Mouse (Mus musculus): ENCODE data around the gene Snai3. TPM values are rescaled to one million over a fixed set of nuclear protein-coding genes. Genes with fewer than 3 reads are reported as not detected.

Snai3 gene
- polyA plus RNA-seq, 1 experiment = 10.2 TPM

DNA sequence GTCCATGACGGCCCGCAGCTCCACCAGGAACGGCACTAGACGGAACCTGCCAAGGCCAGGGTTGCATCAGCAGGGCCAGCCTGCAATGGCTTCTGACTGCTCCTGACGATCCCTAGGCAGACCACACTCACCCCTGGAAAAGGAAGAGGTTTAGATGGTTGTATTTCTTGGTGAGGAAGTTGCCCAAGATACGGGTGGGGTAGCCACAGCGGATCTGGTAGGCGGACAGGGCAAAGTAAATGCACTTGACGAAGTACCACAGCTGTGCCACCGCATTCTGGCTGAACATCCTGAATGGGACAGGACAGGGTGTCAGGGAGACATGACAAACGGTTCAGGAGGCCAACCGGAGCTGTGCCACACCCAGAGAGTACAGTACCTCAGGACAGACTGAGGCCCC lies 24.3 kb upstream of the Snai3 start:
- no peak overlapping the region for H3K9ac ChIP-seq (ENCODE audit: low read depth, poor library complexity, severe bottlenecking)
- no peak overlapping the region for H3K4me3 ChIP-seq (ENCODE audit: low read depth, low read length)
- H3K9me3 ChIP-seq (replicated peaks; ENCODE audit: control insufficient read depth, insufficient read depth, low read length, poor library complexity, severe bottlenecking) = no peaks in the 10 kb centered on the region
- no peaks in the 10 kb centered on the region for H3K4me1 ChIP-seq (ENCODE audit: control insufficient read depth, insufficient read depth, low read length)
- H3K27ac ChIP-seq (ENCODE audit: insufficient read depth, low read length) = no peak overlapping the region
- TF ChIP-seq POLR2A (IDR thresholded peaks at IDR 0.05; ENCODE audit: insufficient read depth, low read length) (no peak), CTCF (IDR thresholded peaks at IDR 0.05; ENCODE audit: low read depth, low read length) (no peak), EP300 (IDR thresholded peaks at IDR 0.05; ENCODE audit: insufficient read depth, low read depth, low read length) (no peak)
- peaks cover 84% of the 10 kb centered on the region for H3K36me3 ChIP-seq (ENCODE audit: control insufficient read depth, insufficient read depth, low read length, poor library complexity, severe bottlenecking)
- no peaks in the 10 kb centered on the region for H3K27me3 ChIP-seq (ENCODE audit: control insufficient read depth, insufficient read depth, low read length, poor library complexity, severe bottlenecking)

DNA sequence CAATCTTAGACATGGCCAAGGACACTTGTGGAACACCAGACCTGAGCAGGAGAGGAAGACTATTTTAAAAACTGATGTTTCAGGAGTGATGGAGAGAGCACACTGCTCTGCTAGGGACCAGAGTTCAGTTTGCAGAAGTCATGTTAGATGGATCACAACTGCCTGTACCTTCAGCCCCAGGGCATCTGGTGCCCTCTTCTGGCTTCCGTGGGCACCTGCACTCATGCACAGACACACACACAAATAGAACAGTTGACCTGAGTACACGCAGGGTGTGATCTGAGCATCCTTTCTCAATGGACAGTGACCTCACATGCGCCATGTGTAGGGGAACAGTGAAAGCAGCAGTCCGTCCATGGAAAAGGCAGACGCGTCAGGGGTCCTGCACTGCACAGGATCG lies 23.3 kb upstream of the Snai3 start:
- H3K27ac ChIP-seq (ENCODE audit: insufficient read depth, low read length) = no peak overlapping the region
- no peaks in the 10 kb centered on the region for H3K4me1 ChIP-seq (ENCODE audit: control insufficient read depth, insufficient read depth, low read length)
- no peak overlapping the region for H3K9ac ChIP-seq (ENCODE audit: low read depth, poor library complexity, severe bottlenecking)
- no peaks in the 10 kb centered on the region for H3K27me3 ChIP-seq (ENCODE audit: control insufficient read depth, insufficient read depth, low read length, poor library complexity, severe bottlenecking)
- H3K9me3 ChIP-seq (replicated peaks; ENCODE audit: control insufficient read depth, insufficient read depth, low read length, poor library complexity, severe bottlenecking) = no peaks in the 10 kb centered on the region
- TF ChIP-seq CTCF (IDR thresholded peaks at IDR 0.05; ENCODE audit: low read depth, low read length) (peak; percentile 47), POLR2A (IDR thresholded peaks at IDR 0.05; ENCODE audit: insufficient read depth, low read length) (no peak), EP300 (IDR thresholded peaks at IDR 0.05; ENCODE audit: insufficient read depth, low read depth, low read length) (no peak)
- no peak overlapping the region for H3K4me3 ChIP-seq (ENCODE audit: low read depth, low read length)
- H3K36me3 ChIP-seq (ENCODE audit: control insufficient read depth, insufficient read depth, low read length, poor library complexity, severe bottlenecking) = peaks cover 84% of the 10 kb centered on the region

DNA sequence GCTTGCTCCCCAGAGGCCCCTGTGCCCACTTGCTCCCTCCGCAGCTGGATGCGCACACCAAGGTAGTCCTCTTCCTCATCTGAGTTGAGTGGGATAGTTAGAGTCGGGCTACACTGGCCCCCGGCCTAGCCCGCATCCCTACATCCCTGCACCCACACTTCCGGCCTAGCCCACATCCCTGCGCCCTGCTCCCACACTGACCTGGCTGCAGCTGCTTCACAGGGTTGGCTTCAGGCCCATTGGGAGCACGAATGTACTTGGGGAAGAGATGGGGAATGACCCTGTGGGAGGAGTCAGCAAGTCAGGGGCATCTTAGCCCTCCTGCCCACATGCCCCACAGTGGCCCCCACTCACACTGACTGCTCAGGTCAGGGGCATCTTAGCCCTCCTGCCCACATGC lies 21.9 kb upstream of the Snai3 start:
- Histone ChIP-seq H3K4me1 (ENCODE audit: control insufficient read depth, insufficient read depth, low read length) (no peaks in the 10 kb centered on the region), H3K9ac (ENCODE audit: low read depth, poor library complexity, severe bottlenecking) (no peak overlapping the region), H3K9me3 (replicated peaks; ENCODE audit: control insufficient read depth, insufficient read depth, low read length, poor library complexity, severe bottlenecking) (no peaks in the 10 kb centered on the region), H3K27ac (ENCODE audit: insufficient read depth, low read length) (no peak overlapping the region), H3K4me3 (ENCODE audit: low read depth, low read length) (no peak overlapping the region), H3K36me3 (ENCODE audit: control insufficient read depth, insufficient read depth, low read length, poor library complexity, severe bottlenecking) (peaks cover 86% of the 10 kb centered on the region), H3K27me3 (ENCODE audit: control insufficient read depth, insufficient read depth, low read length, poor library complexity, severe bottlenecking) (no peaks in the 10 kb centered on the region)
- TF ChIP-seq CTCF (IDR thresholded peaks at IDR 0.05; ENCODE audit: low read depth, low read length) = no peak
- no peak for TF ChIP-seq POLR2A (IDR thresholded peaks at IDR 0.05; ENCODE audit: insufficient read depth, low read length)
- no peak for TF ChIP-seq EP300 (IDR thresholded peaks at IDR 0.05; ENCODE audit: insufficient read depth, low read depth, low read length)

DNA sequence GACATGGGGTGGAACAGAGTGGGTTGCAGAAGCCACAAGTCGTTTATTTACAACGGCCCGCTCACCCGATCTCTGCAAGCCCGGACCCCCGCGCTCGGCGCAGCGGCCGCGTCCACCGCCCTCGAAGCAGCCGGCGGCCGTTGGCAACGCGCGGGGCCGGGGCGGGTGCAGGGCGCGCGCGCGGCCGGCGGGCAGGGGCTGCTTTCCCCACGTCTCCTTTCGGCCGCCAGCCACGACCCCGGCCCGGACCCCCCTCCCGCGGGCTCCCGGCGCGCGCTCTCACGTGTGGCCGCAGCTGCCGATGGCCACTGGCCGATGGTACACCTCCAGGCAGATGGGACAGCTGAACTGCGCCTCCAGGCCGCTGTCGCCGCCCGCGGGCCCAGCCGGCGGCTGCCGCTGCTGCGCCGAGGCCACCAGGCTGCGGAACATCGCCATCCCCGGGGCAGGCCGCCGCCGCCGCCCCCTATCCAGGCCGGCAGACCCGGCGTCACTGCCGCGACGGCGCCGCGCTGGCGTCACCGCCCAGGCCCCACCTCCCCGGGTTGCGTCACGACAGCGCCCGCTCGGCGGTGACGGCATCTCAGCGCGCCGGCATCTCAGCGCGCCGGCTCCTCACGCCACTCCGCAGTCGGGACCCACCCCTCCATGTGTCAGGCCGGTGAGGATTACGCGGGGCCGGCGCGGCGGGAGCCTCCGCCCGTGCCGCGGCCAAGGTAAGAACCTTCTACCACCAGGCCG lies 15.2 kb upstream of the Snai3 start, which contains the start of the genes Rnf166 and Ctu2:
Gene Rnf166 (minus strand): TSS at position 485 of the 741 bp plus-strand sequence.
Gene Ctu2 (plus strand): TSS at position 564 of the 741 bp plus-strand sequence.
- peak within 1 kb of the TSS; percentile 99 for H3K4me3 ChIP-seq (ENCODE audit: low read depth, low read length)
- H3K4me1 ChIP-seq (ENCODE audit: control insufficient read depth, insufficient read depth, low read length) = no peaks in the 10 kb centered on the region
- no peak within 1 kb of the TSS for H3K27ac ChIP-seq (ENCODE audit: insufficient read depth, low read length)
- H3K9me3 ChIP-seq (replicated peaks; ENCODE audit: control insufficient read depth, insufficient read depth, low read length, poor library complexity, severe bottlenecking) = no peaks in the 10 kb centered on the region
- TF ChIP-seq POLR2A (IDR thresholded peaks at IDR 0.05; ENCODE audit: insufficient read depth, low read length) (no peak), CTCF (IDR thresholded peaks at IDR 0.05; ENCODE audit: low read depth, low read length) (no peak), EP300 (IDR thresholded peaks at IDR 0.05; ENCODE audit: insufficient read depth, low read depth, low read length) (no peak)
- H3K36me3 ChIP-seq (ENCODE audit: control insufficient read depth, insufficient read depth, low read length, poor library complexity, severe bottlenecking) = peaks cover 24% of the 10 kb centered on the region
- H3K27me3 ChIP-seq (ENCODE audit: control insufficient read depth, insufficient read depth, low read length, poor library complexity, severe bottlenecking) = no peaks in the 10 kb centered on the region
- peak within 1 kb of the TSS; percentile 93 for H3K9ac ChIP-seq (ENCODE audit: low read depth, poor library complexity, severe bottlenecking)

DNA sequence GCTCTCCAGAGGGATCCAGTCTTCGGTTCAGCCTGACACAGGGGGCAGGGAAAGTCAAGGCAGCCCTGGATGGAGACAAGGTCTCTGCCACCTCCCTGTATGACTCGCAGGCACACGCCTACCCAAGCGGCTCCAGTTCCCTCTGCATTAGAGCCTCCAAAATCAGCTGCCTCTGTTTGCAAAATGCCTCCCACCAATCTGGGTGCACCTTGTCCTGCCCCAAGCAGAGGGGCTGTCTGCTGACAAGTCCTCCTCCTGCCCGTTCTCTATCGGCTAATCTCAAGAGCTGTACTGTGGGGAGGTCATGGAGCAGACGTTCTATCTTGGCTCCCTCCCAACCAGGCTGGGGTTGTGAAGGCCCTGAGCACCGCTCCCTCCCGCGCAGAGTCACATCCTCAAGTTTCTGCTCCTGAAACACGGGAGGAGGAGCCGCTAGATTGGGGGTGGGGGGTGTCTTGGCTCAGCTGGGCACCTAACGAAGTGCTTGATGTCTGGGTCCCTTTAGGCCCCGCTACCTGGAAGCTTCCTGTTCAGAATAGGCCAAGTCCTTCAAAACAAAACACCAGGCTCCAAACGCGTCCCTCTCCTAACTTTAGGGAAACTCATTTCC lies 14.5 kb upstream of the Snai3 start:
- H3K27me3 ChIP-seq (ENCODE audit: control insufficient read depth, insufficient read depth, low read length, poor library complexity, severe bottlenecking) = no peaks in the 10 kb centered on the region
- no peaks in the 10 kb centered on the region for H3K9me3 ChIP-seq (replicated peaks; ENCODE audit: control insufficient read depth, insufficient read depth, low read length, poor library complexity, severe bottlenecking)
- H3K4me3 ChIP-seq (ENCODE audit: low read depth, low read length) = peak overlapping the region; percentile 67
- no peaks in the 10 kb centered on the region for H3K4me1 ChIP-seq (ENCODE audit: control insufficient read depth, insufficient read depth, low read length)
- no peak overlapping the region for H3K27ac ChIP-seq (ENCODE audit: insufficient read depth, low read length)
- H3K36me3 ChIP-seq (ENCODE audit: control insufficient read depth, insufficient read depth, low read length, poor library complexity, severe bottlenecking) = peaks cover 23% of the 10 kb centered on the region
- H3K9ac ChIP-seq (ENCODE audit: low read depth, poor library complexity, severe bottlenecking) = peak overlapping the region; percentile 93
- TF ChIP-seq EP300 (IDR thresholded peaks at IDR 0.05; ENCODE audit: insufficient read depth, low read depth, low read length) = no peak
- no peak for TF ChIP-seq POLR2A (IDR thresholded peaks at IDR 0.05; ENCODE audit: insufficient read depth, low read length)
- TF ChIP-seq CTCF (IDR thresholded peaks at IDR 0.05; ENCODE audit: low read depth, low read length) = no peak

DNA sequence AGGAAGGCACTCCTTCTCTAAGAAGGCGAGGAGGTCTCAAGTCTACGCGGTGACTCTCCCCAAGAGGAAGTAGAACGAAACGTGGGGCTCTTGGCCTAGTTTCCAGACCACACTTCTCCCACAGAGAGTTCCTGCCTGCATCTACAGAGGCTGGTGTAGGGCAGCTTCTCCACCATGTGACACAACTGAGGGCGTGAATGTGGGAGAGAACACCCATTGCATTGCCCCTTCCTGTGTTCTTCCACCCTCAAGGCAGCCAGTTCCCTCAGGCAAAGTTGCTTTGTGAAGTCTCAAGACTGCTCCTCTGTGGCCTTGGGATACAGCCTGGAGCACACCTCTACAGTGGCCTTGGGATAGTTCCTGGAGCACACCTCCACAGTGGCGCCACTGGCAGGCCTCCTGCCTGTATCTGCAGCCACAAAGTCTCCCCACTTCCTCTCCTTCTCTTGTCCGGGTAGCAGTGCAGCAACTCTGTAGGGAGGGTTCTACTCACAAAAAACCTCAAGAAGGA lies 13.4 kb upstream of the Snai3 start:
- Histone ChIP-seq H3K4me3 (ENCODE audit: low read depth, low read length) (no peak overlapping the region), H3K27me3 (ENCODE audit: control insufficient read depth, insufficient read depth, low read length, poor library complexity, severe bottlenecking) (no peaks in the 10 kb centered on the region), H3K9me3 (replicated peaks; ENCODE audit: control insufficient read depth, insufficient read depth, low read length, poor library complexity, severe bottlenecking) (no peaks in the 10 kb centered on the region), H3K36me3 (ENCODE audit: control insufficient read depth, insufficient read depth, low read length, poor library complexity, severe bottlenecking) (peaks cover 13% of the 10 kb centered on the region; the same call in 1 of the 2 replicates), H3K4me1 (ENCODE audit: control insufficient read depth, insufficient read depth, low read length) (no peaks in the 10 kb centered on the region), H3K27ac (ENCODE audit: insufficient read depth, low read length) (no peak overlapping the region), H3K9ac (ENCODE audit: low read depth, poor library complexity, severe bottlenecking) (no peak overlapping the region)
- no peak for TF ChIP-seq CTCF (IDR thresholded peaks at IDR 0.05; ENCODE audit: low read depth, low read length)
- no peak for TF ChIP-seq POLR2A (IDR thresholded peaks at IDR 0.05; ENCODE audit: insufficient read depth, low read length)
- TF ChIP-seq EP300 (IDR thresholded peaks at IDR 0.05; ENCODE audit: insufficient read depth, low read depth, low read length) = no peak
